Mouse (Mus musculus): ENCODE measurements around the gene Creb3l4.

GRCm38 (mm10) chr3:90215825-90216380, 27.4 kb downstream of the Creb3l4 start:
- TF ChIP-seq POLR2A (IDR thresholded peaks at IDR 0.05; ENCODE audit: borderline replicate concordance, low read depth, low read length) (no peak), CTCF (IDR thresholded peaks at IDR 0.05; ENCODE audit: low read depth, low read length) (no peak)
